Mouse (Mus musculus) adipose tissue, adult 10 weeks (tissue): ENCODE measurements around the gene Gtf2i. TPM values are rescaled to one million over a fixed set of nuclear protein-coding genes. Genes with fewer than 3 reads are reported as not detected.

Source experiments
- polyA plus RNA-seq: library from polyadenylated mRNA; stranded (reverse); fragments of 350-450 nt; fragmentation: Illumina TruSeq; extraction: RNeasy Lipid Tissue Mini Kit (QIAGEN cat#74804); gene quantifications from one replicate; pipeline ENCODE4 v1.2.3, GENCODE M21; 2014; ENCODE audit warnings: low read depth, low replicate concordance

The Gtf2i gene
- 121 TPM for polyA plus RNA-seq

GRCm38 (mm10) chr5:134314688-134315622, at the start of gene Gtf2i:
Gene Gtf2i (minus strand): TSS chr5:134314760.

GRCm38 (mm10) chr5:134229391-134229790, 85.2 kb downstream of the Gtf2i start, which contains the start of gene Ncf1:
Gene Ncf1 (minus strand): TSS chr5:134229625.

Other genes with a start within 250 kb of the Gtf2i start
- gene Castor2, start 215.0 kb downstream of the Gtf2i start, polyA plus RNA-seq = 9.5 TPM
- 20.5 TPM for gene Rcc1l, start 138.0 kb downstream of the Gtf2i start, polyA plus RNA-seq
- 8.4 TPM for gene Gtf2ird2, start 130.7 kb downstream of the Gtf2i start, polyA plus RNA-seq
- 13.7 TPM for gene Ncf1, start 85.1 kb downstream of the Gtf2i start, polyA plus RNA-seq
- 65.2 TPM for gene Gtf2ird1, start 142.0 kb upstream of the Gtf2i start, polyA plus RNA-seq
- gene Clip2, start 237.7 kb upstream of the Gtf2i start, polyA plus RNA-seq = 11.2 TPM
- 1.6 TPM for gene Syna, start 245.4 kb upstream of the Gtf2i start, polyA plus RNA-seq